Mouse (Mus musculus): Measurements from ENCODE around the gene Ppara. TPM values are rescaled to one million over a fixed set of nuclear protein-coding genes. Genes with fewer than 3 reads are reported as not detected.

Gene Ppara
- polyA plus RNA-seq, 1 experiment from 2014 or later = 2.5 TPM

- Histone ChIP-seq H3K27ac (ENCODE audit: low read depth, low read length) (no peak overlapping the region), H3K27me3 (replicated peaks; ENCODE audit: control insufficient read depth, insufficient read depth, low read length) (no peaks in the 10 kb centered on the region), H3K9me3 (ENCODE audit: control insufficient read depth, low read length) (peaks cover 2% of the 10 kb centered on the region; the same call in 1 of the 2 replicates), H3K36me3 (ENCODE audit: control insufficient read depth, insufficient read depth, low read length) (no peaks in the 10 kb centered on the region), H3K4me3 (ENCODE audit: low read depth, low read length) (no peak overlapping the region), H3K4me2 (no peak overlapping the region), H3K9ac (ENCODE audit: low read depth, low read length) (no peak overlapping the region), H3K4me1 (replicated peaks; ENCODE audit: control insufficient read depth, insufficient read depth, low read length) (no peaks in the 10 kb centered on the region)
- DNase-seq (ENCODE audit: low spot score) (no peak), ATAC-seq (replicated peaks; ENCODE audit: low FRiP score) (no peak)
- 87% methylated on average over 4 of the region's 4 CpGs for WGBS
These were observed 48.4 kb downstream of the Ppara start for GRCm38 (mm10) chr15:85783146-85783545.

- no peak overlapping the region for H3K4me2 ChIP-seq
- no peak overlapping the region for H3K9ac ChIP-seq (ENCODE audit: low read depth, low read length)
- H3K27me3 ChIP-seq (replicated peaks; ENCODE audit: control insufficient read depth, insufficient read depth, low read length) = no peaks in the 10 kb centered on the region
- H3K4me3 ChIP-seq (ENCODE audit: low read depth, low read length) = no peak overlapping the region
- H3K36me3 ChIP-seq (ENCODE audit: control insufficient read depth, insufficient read depth, low read length) = no peaks in the 10 kb centered on the region
- H3K4me1 ChIP-seq (replicated peaks; ENCODE audit: control insufficient read depth, insufficient read depth, low read length) = no peaks in the 10 kb centered on the region
- 80% methylated on average over 3 of the region's 3 CpGs for WGBS
- ATAC-seq (replicated peaks; ENCODE audit: low FRiP score) (no peak), DNase-seq (ENCODE audit: low spot score) (no peak)
- H3K9me3 ChIP-seq (ENCODE audit: control insufficient read depth, low read length) = peaks cover 2% of the 10 kb centered on the region; the same call in 1 of the 2 replicates
- H3K27ac ChIP-seq (ENCODE audit: low read depth, low read length) = no peak overlapping the region
These were observed 49.6 kb downstream of the Ppara start for GRCm38 (mm10) chr15:85784341-85784740.

- no peak overlapping the region for H3K4me3 ChIP-seq (ENCODE audit: low read depth, low read length)
- H3K4me1 ChIP-seq (replicated peaks; ENCODE audit: control insufficient read depth, insufficient read depth, low read length) = no peaks in the 10 kb centered on the region
- H3K9me3 ChIP-seq (ENCODE audit: control insufficient read depth, low read length) = peaks cover 2% of the 10 kb centered on the region; the same call in 1 of the 2 replicates
- no peaks in the 10 kb centered on the region for H3K27me3 ChIP-seq (replicated peaks; ENCODE audit: control insufficient read depth, insufficient read depth, low read length)
- DNase-seq (ENCODE audit: low spot score) (no peak), ATAC-seq (replicated peaks; ENCODE audit: low FRiP score) (no peak)
- no peaks in the 10 kb centered on the region for H3K36me3 ChIP-seq (ENCODE audit: control insufficient read depth, insufficient read depth, low read length)
- no peak overlapping the region for H3K27ac ChIP-seq (ENCODE audit: low read depth, low read length)
- no peak overlapping the region for H3K9ac ChIP-seq (ENCODE audit: low read depth, low read length)
- 61% methylated on average over 5 of the region's 5 CpGs for WGBS
- H3K4me2 ChIP-seq = no peak overlapping the region
These were observed 51.9 kb downstream of the Ppara start for GRCm38 (mm10) chr15:85786711-85787110.

- Histone ChIP-seq H3K4me1 (replicated peaks; ENCODE audit: control insufficient read depth, insufficient read depth, low read length) (no peaks in the 10 kb centered on the region), H3K4me2 (no peak overlapping the region), H3K27ac (ENCODE audit: low read depth, low read length) (no peak overlapping the region), H3K36me3 (ENCODE audit: control insufficient read depth, insufficient read depth, low read length) (no peaks in the 10 kb centered on the region), H3K4me3 (ENCODE audit: low read depth, low read length) (no peak overlapping the region), H3K9ac (ENCODE audit: low read depth, low read length) (no peak overlapping the region), H3K27me3 (replicated peaks; ENCODE audit: control insufficient read depth, insufficient read depth, low read length) (no peaks in the 10 kb centered on the region), H3K9me3 (ENCODE audit: control insufficient read depth, low read length) (peaks cover 2% of the 10 kb centered on the region; the same call in 1 of the 2 replicates)
- ATAC-seq (replicated peaks; ENCODE audit: low FRiP score) = no peak
- 79% methylated on average over 6 of the region's 6 CpGs for WGBS
- no peak for DNase-seq (ENCODE audit: low spot score)
These were observed 52.7 kb downstream of the Ppara start for GRCm38 (mm10) chr15:85787482-85787881.

GRCm38 (mm10) chr15:85788051-85788450 is 53.3 kb downstream of the Ppara start:
- Histone ChIP-seq H3K9ac (ENCODE audit: low read depth, low read length) (no peak overlapping the region), H3K27me3 (replicated peaks; ENCODE audit: control insufficient read depth, insufficient read depth, low read length) (no peaks in the 10 kb centered on the region), H3K27ac (ENCODE audit: low read depth, low read length) (no peak overlapping the region), H3K4me2 (no peak overlapping the region), H3K4me1 (replicated peaks; ENCODE audit: control insufficient read depth, insufficient read depth, low read length) (no peaks in the 10 kb centered on the region), H3K36me3 (ENCODE audit: control insufficient read depth, insufficient read depth, low read length) (no peaks in the 10 kb centered on the region), H3K9me3 (ENCODE audit: control insufficient read depth, low read length) (peaks cover 2% of the 10 kb centered on the region; the same call in 1 of the 2 replicates), H3K4me3 (ENCODE audit: low read depth, low read length) (no peak overlapping the region)
- DNase-seq (ENCODE audit: low spot score) (no peak), ATAC-seq (replicated peaks; ENCODE audit: low FRiP score) (no peak)
- WGBS = 78% methylated on average over 4 of the region's 4 CpGs

- H3K4me3 ChIP-seq (ENCODE audit: low read depth, low read length) = no peak overlapping the region
- no peaks in the 10 kb centered on the region for H3K9me3 ChIP-seq (ENCODE audit: control insufficient read depth, low read length)
- H3K27me3 ChIP-seq (replicated peaks; ENCODE audit: control insufficient read depth, insufficient read depth, low read length) = no peaks in the 10 kb centered on the region
- DNase-seq (ENCODE audit: low spot score) = no peak
- H3K4me2 ChIP-seq = no peak overlapping the region
- no peaks in the 10 kb centered on the region for H3K36me3 ChIP-seq (ENCODE audit: control insufficient read depth, insufficient read depth, low read length)
- H3K4me1 ChIP-seq (replicated peaks; ENCODE audit: control insufficient read depth, insufficient read depth, low read length) = no peaks in the 10 kb centered on the region
- no peak overlapping the region for H3K9ac ChIP-seq (ENCODE audit: low read depth, low read length)
- H3K27ac ChIP-seq (ENCODE audit: low read depth, low read length) = no peak overlapping the region
- WGBS = 79% methylated on average over 16 of the region's 16 CpGs
- no peak for ATAC-seq (replicated peaks; ENCODE audit: low FRiP score)
These were observed 53.9 kb downstream of the Ppara start for GRCm38 (mm10) chr15:85788633-85789032.

- WGBS = 84% methylated on average over 4 of the region's 4 CpGs
These were observed 56.7 kb downstream of the Ppara start for GRCm38 (mm10) chr15:85791449-85791848.

GRCm38 (mm10) chr15:85792819-85793218 is 58.0 kb downstream of the Ppara start:
- Histone ChIP-seq H3K27ac (ENCODE audit: low read depth, low read length) (no peak overlapping the region), H3K4me1 (replicated peaks; ENCODE audit: control insufficient read depth, insufficient read depth, low read length) (no peaks in the 10 kb centered on the region), H3K36me3 (ENCODE audit: control insufficient read depth, insufficient read depth, low read length) (no peaks in the 10 kb centered on the region), H3K9me3 (ENCODE audit: control insufficient read depth, low read length) (no peaks in the 10 kb centered on the region), H3K4me3 (ENCODE audit: low read depth, low read length) (no peak overlapping the region), H3K4me2 (no peak overlapping the region), H3K27me3 (replicated peaks; ENCODE audit: control insufficient read depth, insufficient read depth, low read length) (no peaks in the 10 kb centered on the region), H3K9ac (ENCODE audit: low read depth, low read length) (no peak overlapping the region)
- DNase-seq (ENCODE audit: low spot score) (no peak), ATAC-seq (replicated peaks; ENCODE audit: low FRiP score) (no peak)
- WGBS = 52% methylated on average over 1 of the region's 1 CpGs

More at GRCm38 (mm10) chr15:85791449-85791848, 56.7 kb downstream of the Ppara start:
- Histone ChIP-seq H3K4me1 (replicated peaks; ENCODE audit: control insufficient read depth, insufficient read depth, low read length) (no peaks in the 10 kb centered on the region), H3K4me2 (no peak overlapping the region), H3K9me3 (ENCODE audit: control insufficient read depth, low read length) (no peaks in the 10 kb centered on the region), H3K4me3 (ENCODE audit: low read depth, low read length) (no peak overlapping the region), H3K27ac (ENCODE audit: low read depth, low read length) (no peak overlapping the region), H3K9ac (ENCODE audit: low read depth, low read length) (no peak overlapping the region), H3K36me3 (ENCODE audit: control insufficient read depth, insufficient read depth, low read length) (no peaks in the 10 kb centered on the region), H3K27me3 (replicated peaks; ENCODE audit: control insufficient read depth, insufficient read depth, low read length) (no peaks in the 10 kb centered on the region)
- DNase-seq (ENCODE audit: low spot score) = no peak
- no peak for ATAC-seq (replicated peaks; ENCODE audit: low FRiP score)

- ATAC-seq (replicated peaks; ENCODE audit: low FRiP score) = no peak
- Histone ChIP-seq H3K9ac (ENCODE audit: low read depth, low read length) (no peak overlapping the region), H3K4me3 (ENCODE audit: low read depth, low read length) (no peak overlapping the region), H3K36me3 (ENCODE audit: control insufficient read depth, insufficient read depth, low read length) (no peaks in the 10 kb centered on the region), H3K4me2 (no peak overlapping the region), H3K9me3 (ENCODE audit: control insufficient read depth, low read length) (no peaks in the 10 kb centered on the region), H3K4me1 (replicated peaks; ENCODE audit: control insufficient read depth, insufficient read depth, low read length) (no peaks in the 10 kb centered on the region), H3K27ac (ENCODE audit: low read depth, low read length) (no peak overlapping the region), H3K27me3 (replicated peaks; ENCODE audit: control insufficient read depth, insufficient read depth, low read length) (no peaks in the 10 kb centered on the region)
- WGBS = 70% methylated on average over 6 of the region's 6 CpGs
- DNase-seq (ENCODE audit: low spot score) = no peak
These were observed 60.7 kb downstream of the Ppara start for GRCm38 (mm10) chr15:85795516-85795915.

Data from liver, embryonic 11.5 days (tissue).